Mouse (Mus musculus) embryonic facial prominence, embryonic 11.5 days (tissue): Measurements from ENCODE around the gene Aanat. TPM values are rescaled to one million over a fixed set of nuclear protein-coding genes. Genes with fewer than 3 reads are reported as not detected.

Experiments
- ATAC-seq: fragments of 200-750 bp; cut with Nextera tagmentation; replicated peaks from 2 replicates; pipeline ENCODE4 v1.8.0; 2017; ENCODE audit warnings: low read depth; ENCODE audit not compliant: insufficient number of reproducible peaks, low FRiP score, low TSS enrichment
- DNase-seq: peaks from one replicate; pipeline ENCODE4 v3.0.0-alpha.2; 2015; ENCODE audit warnings: low spot score
- H3K27ac ChIP-seq: fragments of 300-500 bp; sonication (generic); replicated peaks from 2 replicates; pipeline ENCODE4 v1.5.1; 2014; ENCODE audit warnings: mild to moderate bottlenecking, low read depth, low read length, control low read depth
- H3K27me3 ChIP-seq: fragments of 300-500 bp; sonication (generic); 2 replicates; pipeline ENCODE4 v1.6.1; 2014; ENCODE audit warnings: mild to moderate bottlenecking, low read length, moderate library complexity, mixed read lengths; ENCODE audit not compliant: control insufficient read depth, insufficient read depth
- H3K36me3 ChIP-seq: fragments of 300-500 bp; sonication (generic); replicated peaks from 2 replicates; pipeline ENCODE4 v1.6.1; 2014; ENCODE audit warnings: low read depth, mild to moderate bottlenecking, low read length, moderate library complexity, mixed read lengths; ENCODE audit not compliant: control insufficient read depth, insufficient read depth
- H3K4me1 ChIP-seq: fragments of 300-500 bp; sonication (generic); 2 replicates; pipeline ENCODE4 v1.6.1; 2014; ENCODE audit warnings: low read length, mixed read lengths; ENCODE audit not compliant: control insufficient read depth, insufficient read depth
- H3K4me2 ChIP-seq: fragments of 300-500 bp; sonication (generic); 2 replicates; pipeline ENCODE4 v1.6.1; 2014; ENCODE audit warnings: low read depth, mild to moderate bottlenecking, control low read depth, low read length, moderate library complexity
- H3K4me3 ChIP-seq: fragments of 300-500 bp; sonication (generic); 2 replicates; pipeline ENCODE4 v1.5.1; 2014; ENCODE audit warnings: low read depth, low read length, control low read depth
- H3K9ac ChIP-seq: fragments of 300-500 bp; sonication (generic); replicated peaks from 2 replicates; pipeline ENCODE4 v1.6.1; 2014; ENCODE audit warnings: mild to moderate bottlenecking, control low read depth, low read length
- H3K9me3 ChIP-seq: fragments of 300-500 bp; sonication (generic); replicated peaks from 2 replicates; pipeline ENCODE4 v1.6.1; 2016; ENCODE audit warnings: mild to moderate bottlenecking, low read length, inconsistent platforms, mixed read lengths; ENCODE audit not compliant: control insufficient read depth
- WGBS: fragments of 180-500 bp; shearing (Covaris S2); extraction: QIAGEN DNeasy Blood & Tissue Kit; methylation state at CpG from one replicate; pipeline ENCODE4 v1.1.7; 2014; 5-methylcytosine and 5-hydroxymethylcytosine counted together
- polyA plus RNA-seq: library from polyadenylated mRNA; unstranded; fragments of >200 nt; fragmentation: Nextera tagmentation; extraction: Ambion mirVana; gene quantifications from 2 replicates; pipeline ENCODE4 v1.2.1, GENCODE M21; 2014

Aanat gene
- polyA plus RNA-seq, 1 experiment from 2014 or later: not detected

DNA sequence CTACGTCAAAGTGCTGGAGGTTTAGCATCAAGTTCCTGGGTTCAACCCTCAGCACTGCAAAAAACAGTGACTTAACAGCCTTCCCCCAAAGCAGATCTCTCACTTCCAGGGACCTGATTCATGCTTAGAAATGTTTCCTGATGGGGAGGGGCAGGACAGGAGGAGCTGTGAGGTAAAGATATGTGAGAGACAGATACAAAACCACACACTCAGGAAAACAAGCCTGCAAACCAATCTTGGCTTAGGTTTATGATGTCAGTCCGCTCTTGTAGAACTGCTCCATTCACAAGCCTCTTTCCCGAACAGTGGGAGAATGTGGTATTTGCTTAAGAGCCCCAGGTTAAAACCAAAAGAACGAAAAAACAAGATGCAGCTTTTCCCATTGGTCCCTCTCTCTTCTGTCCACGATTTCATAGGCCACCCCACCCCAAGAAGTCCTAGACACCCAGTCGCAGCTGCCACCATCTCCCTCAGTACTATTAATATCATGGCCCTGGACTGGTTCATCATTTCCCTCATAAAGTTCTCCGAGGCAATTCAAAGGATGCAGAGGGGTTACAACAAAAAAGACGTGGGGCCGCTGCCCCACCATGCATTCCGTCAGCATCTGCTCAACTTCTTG is 6.1 kb upstream of the Aanat start:
- no peak for DNase-seq
- Histone ChIP-seq H3K9me3 (no peaks in the 10 kb centered on the region), H3K27ac (peak overlapping the region; percentile 73; the same call in 1 of the 2 replicates), H3K4me3 (peak overlapping the region; percentile 93), H3K36me3 (no peaks in the 10 kb centered on the region), H3K9ac (peak overlapping the region; percentile 94), H3K4me1 (peaks cover 2% of the 10 kb centered on the region; the same call in 1 of the 2 replicates), H3K27me3 (no peaks in the 10 kb centered on the region), H3K4me2 (peak overlapping the region; percentile 80)
- ATAC-seq: no peak
- WGBS: 26% methylated on average over 10 of the region's 10 CpGs

DNA sequence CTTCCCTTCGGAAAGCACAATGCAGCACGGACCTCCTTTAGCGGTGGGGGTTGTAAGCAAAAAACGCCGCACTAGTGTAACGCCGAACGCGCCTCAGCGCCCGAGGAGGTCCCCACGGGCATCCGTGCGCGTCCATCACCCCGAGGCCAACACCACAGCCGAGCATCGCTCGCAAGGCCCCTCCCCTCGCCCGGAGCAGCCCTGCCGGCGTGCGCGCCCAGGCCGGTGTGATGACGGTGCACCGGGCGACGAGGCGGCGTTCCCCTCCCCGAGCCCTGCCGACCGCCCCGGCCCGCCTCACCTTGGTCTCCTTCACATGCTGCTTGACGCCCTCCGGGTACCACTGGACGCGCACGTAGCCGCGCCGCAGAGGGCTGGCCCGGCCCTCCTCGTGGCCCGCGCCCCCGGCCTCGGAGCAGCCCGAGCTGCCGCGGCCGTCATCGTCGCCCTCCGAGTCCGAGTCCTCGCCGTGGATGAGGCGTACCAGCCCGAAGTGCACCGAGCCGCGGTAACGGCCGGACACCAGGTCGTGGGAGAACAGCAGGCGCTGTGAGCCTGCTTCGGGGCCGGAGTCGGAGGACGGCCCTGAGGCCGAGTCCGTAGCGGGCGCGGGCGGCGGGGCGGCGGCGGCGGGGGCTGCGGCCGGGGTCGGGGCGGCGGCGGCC is 5.4 kb upstream of the Aanat start:
- peaks cover 2% of the 10 kb centered on the region; the same call in 1 of the 2 replicates for H3K4me1 ChIP-seq
- peak overlapping the region; percentile 73 for H3K27ac ChIP-seq
- H3K27me3 ChIP-seq: no peaks in the 10 kb centered on the region
- H3K4me3 ChIP-seq: peak overlapping the region; percentile 93
- no peaks in the 10 kb centered on the region for H3K9me3 ChIP-seq
- under 1% methylated on average over 71 of the region's 91 CpGs for WGBS
- H3K36me3 ChIP-seq: no peaks in the 10 kb centered on the region
- peak overlapping the region; percentile 80 for H3K4me2 ChIP-seq
- peak overlapping the region; percentile 94 for H3K9ac ChIP-seq
- ATAC-seq (peak; percentile 74), DNase-seq (peak; percentile 59)

GRCm38 (mm10) chr11:116581376-116581814 is 4.8 kb upstream of the Aanat start, which contains the start of gene Ube2o:
Gene Ube2o (minus strand): TSS chr11:116581447.
- H3K27ac ChIP-seq: peak within 1 kb of the TSS; percentile 73
- H3K4me2 ChIP-seq: peak within 1 kb of the TSS; percentile 80
- no peaks in the 10 kb centered on the region for H3K36me3 ChIP-seq
- WGBS: 2% methylated on average over 38 of the region's 51 CpGs
- H3K4me1 ChIP-seq: peaks cover 2% of the 10 kb centered on the region; the same call in 1 of the 2 replicates
- peak within 1 kb of the TSS; percentile 94 for H3K9ac ChIP-seq
- peak; percentile 50 for ATAC-seq
- H3K27me3 ChIP-seq: no peaks in the 10 kb centered on the region
- H3K9me3 ChIP-seq: no peaks in the 10 kb centered on the region
- peak; percentile 90 for DNase-seq
- H3K4me3 ChIP-seq: peak within 1 kb of the TSS; percentile 93

DNA sequence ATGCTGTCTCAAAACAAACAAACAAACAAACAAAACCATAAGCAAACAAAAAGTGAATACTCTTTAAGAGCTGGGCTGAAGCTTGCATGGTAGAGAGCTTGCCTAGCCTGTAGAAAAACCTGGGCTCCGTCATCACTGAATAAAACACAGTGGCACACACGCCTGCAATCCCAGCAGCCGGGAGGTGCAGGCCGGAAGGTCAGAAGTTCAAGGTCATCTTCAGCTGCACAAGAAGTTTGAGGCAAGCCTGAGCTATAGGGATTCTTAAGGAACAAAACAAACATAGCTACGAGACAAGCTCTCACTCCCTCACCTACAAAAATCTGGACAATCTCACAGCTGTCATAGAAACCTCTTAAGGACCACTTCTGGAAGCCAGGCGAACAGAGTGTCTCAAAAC is 550 bp upstream of the Aanat start:
- ATAC-seq (no peak), DNase-seq (no peak)
- Histone ChIP-seq H3K27ac (no peak overlapping the region), H3K36me3 (no peaks in the 10 kb centered on the region), H3K4me1 (no peaks in the 10 kb centered on the region; the same call in 1 of the 2 replicates), H3K4me2 (no peak overlapping the region), H3K9ac (no peak overlapping the region), H3K27me3 (no peaks in the 10 kb centered on the region), H3K9me3 (no peaks in the 10 kb centered on the region), H3K4me3 (no peak overlapping the region)
- WGBS: 67% methylated on average over 6 of the region's 6 CpGs

DNA sequence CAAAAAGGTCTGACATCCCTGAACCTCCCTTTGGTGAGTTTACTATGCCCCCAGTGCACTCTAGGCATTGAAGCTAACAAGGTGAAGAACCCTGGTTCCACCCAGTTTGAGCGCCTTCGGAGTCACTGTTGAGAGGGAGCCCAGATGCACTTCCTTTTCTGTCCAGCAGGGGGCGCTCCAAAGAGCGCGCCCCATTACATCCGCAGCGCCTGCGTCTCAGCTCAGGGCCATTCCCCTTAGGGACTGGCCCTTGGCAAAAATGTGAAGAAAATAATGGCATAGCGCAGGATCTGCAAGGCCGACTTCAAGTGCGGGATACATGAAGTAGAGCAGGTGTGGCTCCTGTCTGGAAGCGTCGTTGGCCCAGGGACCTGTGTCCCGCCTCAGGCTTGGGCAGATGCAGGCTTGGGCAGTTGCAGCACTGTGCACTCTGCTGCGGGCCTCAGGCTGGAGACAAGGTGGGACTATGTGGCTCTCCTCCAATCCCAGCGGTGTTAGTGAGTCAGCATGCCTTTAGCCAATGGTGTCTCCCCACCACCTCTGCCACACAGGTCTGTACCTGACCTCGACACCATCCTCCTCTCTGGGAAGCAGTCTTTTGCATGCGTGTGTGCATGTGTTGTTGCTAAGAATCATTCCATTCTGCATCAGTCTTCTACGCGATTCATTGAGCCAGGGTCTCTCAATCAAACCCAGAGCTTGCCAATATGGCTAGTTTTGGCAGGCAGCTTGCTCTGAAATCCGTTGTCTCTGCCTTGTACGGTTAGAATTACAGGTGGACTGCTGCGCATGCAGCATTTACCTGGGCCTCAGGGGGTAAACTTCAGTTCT is 784 bp downstream of the Aanat start:
- H3K9ac ChIP-seq: no peak overlapping the region
- H3K4me2 ChIP-seq: 0 out of 2 replicates have a peak overlapping the region, but pooled peaks have one; percentile 25
- ATAC-seq (peak; percentile 26; the same call in 1 of the 2 replicates), DNase-seq (peak; percentile 78)
- no peak overlapping the region for H3K27ac ChIP-seq
- WGBS: 20% methylated on average over 23 of the region's 23 CpGs
- H3K27me3 ChIP-seq: no peaks in the 10 kb centered on the region
- H3K4me3 ChIP-seq: no peak overlapping the region
- no peaks in the 10 kb centered on the region; the same call in 1 of the 2 replicates for H3K4me1 ChIP-seq
- H3K9me3 ChIP-seq: no peaks in the 10 kb centered on the region
- H3K36me3 ChIP-seq: no peaks in the 10 kb centered on the region

DNA sequence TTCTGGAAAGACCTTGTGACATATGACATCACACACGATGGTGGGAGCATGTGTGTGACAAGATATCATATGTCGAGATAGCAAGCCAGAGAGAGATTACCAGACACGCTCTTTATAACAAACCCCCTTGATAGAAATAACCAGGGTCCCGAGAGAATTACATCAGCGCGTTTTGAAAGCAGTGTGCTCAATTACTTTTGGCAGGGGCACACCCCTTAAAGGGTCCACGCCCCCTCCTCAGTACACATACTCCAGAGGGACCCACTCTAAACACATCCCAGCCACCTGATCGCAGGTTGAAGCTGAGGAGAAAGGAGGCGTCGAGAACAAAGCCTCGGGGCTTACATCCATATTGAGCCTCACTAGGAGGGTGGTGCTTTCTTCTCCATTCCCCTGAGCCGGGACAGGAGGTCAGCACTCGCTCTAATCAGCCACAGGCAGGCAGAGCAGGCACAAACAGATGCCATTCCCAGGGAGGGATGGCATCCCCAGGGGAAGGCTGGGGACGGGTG is 2.8 kb downstream of the Aanat start:
- no peak overlapping the region; the same call in 1 of the 2 replicates for H3K9ac ChIP-seq
- no peak overlapping the region for H3K27ac ChIP-seq

GRCm38 (mm10) chr11:116589574-116589973 is 3.3 kb downstream of the Aanat start:
- H3K27me3 ChIP-seq: no peaks in the 10 kb centered on the region
- no peaks in the 10 kb centered on the region for H3K36me3 ChIP-seq
- H3K9ac ChIP-seq: no peak overlapping the region; the same call in 1 of the 2 replicates
- DNase-seq: no peak
- WGBS: 68% methylated on average over 8 of the region's 8 CpGs
- no peak for ATAC-seq
- no peaks in the 10 kb centered on the region; the same call in 1 of the 2 replicates for H3K4me1 ChIP-seq
- H3K4me3 ChIP-seq: no peak overlapping the region
- no peaks in the 10 kb centered on the region for H3K9me3 ChIP-seq
- no peak overlapping the region for H3K4me2 ChIP-seq
- H3K27ac ChIP-seq: no peak overlapping the region

More for the DNA sequence above, 2.8 kb downstream of the Aanat start:
- 19% methylated on average over 14 of the region's 14 CpGs for WGBS
- peak; percentile 29; the same call in 1 of the 2 replicates for ATAC-seq
- no peaks in the 10 kb centered on the region; the same call in 1 of the 2 replicates for H3K4me1 ChIP-seq
- no peaks in the 10 kb centered on the region for H3K36me3 ChIP-seq
- H3K4me3 ChIP-seq: no peak overlapping the region
- no peaks in the 10 kb centered on the region for H3K9me3 ChIP-seq
- no peak for DNase-seq
- no peak overlapping the region for H3K4me2 ChIP-seq
- H3K27me3 ChIP-seq: no peaks in the 10 kb centered on the region
